Mouse (Mus musculus): Measurements from ENCODE around the gene Mettl7a3.
"Not testable (repeated sequence)": the region's sequence is repeated elsewhere in the genome, so short reads cannot be mapped to it uniquely, and the experiment has no call there.

GRCm38 (mm10) chr15:100365967-100366366 lies 31.2 kb downstream of the Mettl7a3 start:
- not testable (repeated sequence) for TF ChIP-seq CTCF (IDR thresholded peaks at IDR 0.05; ENCODE audit: borderline replicate concordance, insufficient read depth, low read depth, low read length); POLR2A (IDR thresholded peaks at IDR 0.05; ENCODE audit: borderline replicate concordance, insufficient read depth, low read length)
